Mouse (Mus musculus) induced T-regulatory cell, adult 2 months (primary cell): ENCODE results near the gene Mrpl49.

ENCODE experiments used
- DNase-seq: peaks from one replicate; pipeline ENCODE4 v3.0.0-alpha.2; 2012; ENCODE audit warnings: low read depth

Mrpl49 gene

DNA sequence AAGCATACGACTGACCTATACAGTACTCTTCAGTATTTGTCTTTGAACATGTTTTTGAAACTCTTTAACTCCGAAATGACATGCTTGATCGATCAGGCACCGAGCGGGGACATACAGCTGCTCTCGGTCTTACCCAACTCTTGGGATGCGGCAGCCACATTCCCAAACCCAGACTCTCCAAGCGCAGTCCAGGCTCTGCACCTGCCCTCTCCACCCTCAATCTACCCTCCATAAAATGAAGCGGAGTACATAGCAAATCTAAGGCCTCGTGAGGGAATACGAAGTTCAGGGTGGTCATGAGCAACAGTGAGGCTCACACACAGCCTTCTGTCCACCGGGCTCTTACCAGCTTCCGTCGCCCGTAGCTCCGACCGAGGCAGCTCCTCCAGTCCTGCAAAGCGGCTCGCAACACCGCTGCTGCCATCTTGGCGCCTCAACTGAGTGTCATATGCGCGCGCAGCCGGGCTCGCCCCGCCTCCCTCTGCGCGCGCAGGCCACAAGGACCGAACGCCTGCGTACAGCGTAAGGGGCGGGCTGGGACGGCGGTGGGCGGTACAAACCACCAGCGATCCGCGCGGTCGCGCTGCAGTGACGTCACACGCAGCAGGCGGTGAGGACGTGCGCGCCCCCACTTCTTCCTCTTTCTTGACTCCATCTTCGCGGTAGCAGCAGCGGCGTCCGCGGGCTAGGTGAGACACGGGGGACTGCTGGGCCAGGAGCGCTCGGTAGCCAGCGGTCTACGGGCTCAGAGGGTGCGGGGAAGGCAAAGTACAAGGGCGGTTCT, at the start of gene Mrpl49, which contains the start of gene Fau:
Gene Mrpl49 (minus strand): TSS at position 473 of the 784 bp plus-strand sequence.
Gene Fau (plus strand): TSS at position 532 of the 784 bp plus-strand sequence.
- DNase-seq: peak; percentile 98

DNA sequence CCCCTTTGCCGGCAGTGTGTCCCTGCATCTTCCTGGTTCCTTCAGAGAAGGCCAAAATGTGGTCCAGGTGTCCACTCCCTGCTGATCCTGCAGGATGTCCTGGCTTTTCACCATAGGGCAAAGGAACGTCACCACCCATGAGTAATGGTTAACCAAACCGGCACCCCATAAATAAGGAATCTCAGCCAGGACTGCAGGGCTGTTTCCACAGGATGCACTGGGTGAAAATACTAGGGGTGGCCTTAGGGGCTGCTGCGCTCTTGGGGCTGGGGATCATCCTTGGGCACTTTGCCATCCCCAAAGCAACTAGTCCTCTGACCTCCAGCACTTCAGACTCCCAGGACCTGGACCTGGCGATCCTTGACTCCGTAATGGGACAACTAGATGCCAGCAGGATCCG, 48.0 kb upstream of the Mrpl49 start, which contains the start of gene Naaladl1:
Gene Naaladl1 (plus strand): TSS at position 197 of the 400 bp plus-strand sequence.
- DNase-seq: no peak

DNA sequence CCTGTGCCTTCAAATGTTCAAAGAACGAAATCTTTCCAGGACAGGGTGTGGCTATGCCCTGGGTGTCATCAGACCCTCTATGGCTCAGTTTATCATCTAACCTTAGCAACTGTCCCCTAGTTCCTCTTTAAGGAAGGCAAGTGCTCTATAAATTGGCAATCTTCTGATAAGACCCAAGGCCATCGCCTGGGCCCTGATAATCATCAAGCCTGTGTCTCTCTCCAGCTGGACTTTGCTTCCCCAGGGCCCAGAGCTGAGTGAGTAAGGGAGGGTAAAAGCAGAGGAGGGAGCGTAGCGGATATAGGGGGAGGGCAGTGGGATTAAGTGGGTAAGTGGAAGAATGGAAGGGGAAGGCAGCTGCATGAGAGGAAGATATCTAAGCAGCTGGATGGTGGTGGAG, 46.9 kb upstream of the Mrpl49 start:
- no peak for DNase-seq

GRCm38 (mm10) chr19:6102169-6102853, 44.7 kb upstream of the Mrpl49 start:
- DNase-seq: no peak

- no peak for DNase-seq
These were observed 43.6 kb upstream of the Mrpl49 start for GRCm38 (mm10) chr19:6101186-6101585.

GRCm38 (mm10) chr19:6097847-6098246, 40.3 kb upstream of the Mrpl49 start:
- DNase-seq: no peak

GRCm38 (mm10) chr19:6094119-6094518, 36.5 kb upstream of the Mrpl49 start, which contains the start of gene AC131692.1:
TSS of gene AC131692.1 (plus strand) at chr19:6094419.
- DNase-seq: no peak

DNA sequence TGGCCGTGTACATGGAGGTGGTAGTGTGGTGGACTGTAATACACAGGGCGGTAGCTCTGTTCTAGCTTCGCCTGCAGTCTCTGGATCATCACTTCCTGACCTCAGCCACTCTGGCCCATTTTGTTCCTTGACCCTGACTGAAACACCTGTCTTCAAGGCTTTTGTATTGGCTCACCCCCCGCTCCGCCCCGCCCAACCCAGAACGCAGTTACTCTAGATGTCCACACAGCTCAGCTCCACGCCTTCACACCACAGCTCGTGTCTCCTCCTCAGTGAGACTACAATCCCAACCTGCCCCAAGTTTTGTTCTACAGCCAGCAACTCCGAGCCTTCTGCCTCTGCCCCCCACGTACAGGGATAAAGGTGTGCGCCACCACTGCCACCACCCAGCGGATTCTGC, 31.3 kb upstream of the Mrpl49 start:
- no peak for DNase-seq

DNA sequence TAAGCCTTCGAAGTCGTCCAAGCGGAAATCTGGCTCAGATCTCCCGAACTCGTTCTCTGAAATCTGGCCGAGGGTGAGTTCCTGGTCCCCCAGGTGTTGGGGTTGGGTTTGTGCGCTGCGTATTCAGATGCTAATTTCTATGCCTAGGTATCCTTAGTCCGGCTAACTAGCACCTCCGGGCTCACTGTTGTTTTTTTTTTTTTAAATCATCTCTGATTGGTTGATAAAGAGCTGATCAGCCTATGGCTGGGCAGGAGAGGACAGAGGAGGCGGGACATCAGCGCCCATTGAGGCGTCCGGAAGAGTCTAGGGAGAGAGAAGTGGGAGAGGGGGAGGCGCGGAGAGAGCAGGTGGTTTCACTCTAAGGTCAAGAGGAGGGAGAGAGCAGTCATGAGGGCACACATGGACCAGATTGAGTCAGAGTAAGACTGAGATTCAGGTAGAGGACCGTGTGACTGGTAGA, 27.9 kb upstream of the Mrpl49 start:
- peak; percentile 92 for DNase-seq

DNA sequence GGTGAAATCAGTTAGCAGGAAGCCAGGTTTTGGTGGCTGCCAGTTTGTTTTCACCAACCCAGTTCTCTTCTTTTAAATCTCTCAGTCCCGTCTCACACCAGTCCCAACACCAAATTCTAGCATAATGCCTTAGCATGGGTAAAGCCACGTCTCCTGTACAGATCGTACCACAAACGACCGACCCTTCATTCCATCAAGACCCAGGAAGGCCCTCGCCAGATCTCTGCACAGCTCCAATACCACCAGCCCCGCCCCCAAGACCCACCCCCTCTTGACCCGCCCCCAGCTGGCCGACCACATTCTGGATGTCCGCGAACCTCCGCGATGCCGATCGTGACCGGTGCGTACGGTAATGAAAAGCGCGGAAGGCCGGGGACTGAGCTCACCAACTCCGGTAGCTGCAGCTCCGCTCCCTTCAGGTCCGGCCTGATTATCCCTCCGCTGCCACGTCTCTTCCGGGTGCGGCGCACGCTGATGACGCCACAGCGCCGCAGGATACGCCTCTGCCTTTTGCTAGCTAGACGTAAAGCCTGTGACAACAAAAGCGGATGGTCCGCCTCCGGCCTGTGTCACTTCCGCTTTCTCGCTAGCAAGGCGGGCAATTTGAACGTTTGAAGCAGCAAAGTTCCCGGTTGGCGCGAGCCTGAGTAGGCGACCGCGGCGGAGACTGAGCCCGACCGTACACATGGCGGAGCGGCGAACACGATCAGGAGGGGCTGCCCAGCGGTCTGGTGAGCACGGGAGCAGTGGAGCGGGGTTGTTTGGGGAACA, 27.1 kb upstream of the Mrpl49 start, which contains the start of the genes Zfpl1 and Cdca5:
Gene Zfpl1 (minus strand): TSS at position 479 of the 771 bp plus-strand sequence.
Gene Cdca5 (plus strand): TSS at position 506 of the 771 bp plus-strand sequence.
- DNase-seq: peak; percentile 99

DNA sequence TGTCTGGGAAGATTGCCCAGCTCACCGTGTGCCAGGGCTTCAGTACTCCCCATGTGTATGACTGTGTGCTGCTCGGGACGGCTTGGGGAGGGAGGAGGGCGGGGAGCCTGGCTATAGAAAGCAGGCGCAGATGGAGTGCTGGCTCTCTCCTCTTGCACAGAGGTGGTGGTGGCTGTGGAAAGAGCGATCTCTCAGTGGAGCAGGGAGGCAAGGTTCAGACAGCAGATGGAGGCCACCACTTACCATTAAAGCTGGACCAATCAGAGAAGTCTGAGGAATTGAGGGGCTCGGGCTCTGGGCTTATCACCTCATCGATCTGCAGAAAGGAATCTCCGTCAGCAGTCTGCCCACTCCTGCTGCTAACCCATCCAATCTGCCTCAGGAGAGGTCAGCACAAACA, 24.6 kb upstream of the Mrpl49 start, which contains the start of gene Gm28374:
Gene Gm28374 (minus strand): TSS at position 101 of the 400 bp plus-strand sequence.
- no peak for DNase-seq

DNA sequence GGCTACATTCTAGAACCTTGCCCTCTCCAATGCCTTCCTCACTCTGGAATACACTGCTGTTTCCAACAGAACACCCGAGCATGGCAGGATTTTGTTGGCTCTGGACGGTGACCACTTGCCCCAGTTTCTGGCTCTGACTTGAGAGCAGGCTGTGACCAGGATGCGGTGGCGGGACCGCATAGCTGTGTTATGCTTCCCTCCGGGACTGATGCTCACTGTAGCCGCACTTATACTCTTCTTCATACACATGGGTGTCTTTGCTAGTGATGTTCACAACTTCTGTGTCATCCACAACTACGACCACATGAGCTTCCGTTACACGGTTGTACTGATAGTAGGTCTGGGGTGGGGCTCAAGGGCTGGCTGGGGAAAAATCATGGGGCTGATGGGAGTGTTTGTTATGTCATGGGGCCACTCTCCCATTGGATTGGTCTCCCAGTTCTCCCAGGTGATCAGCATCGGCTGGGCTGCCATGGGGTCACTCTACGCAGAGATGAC, 22.4 kb upstream of the Mrpl49 start, which contains the start of gene Tmem262:
Gene Tmem262 (plus strand): TSS at position 51 of the 498 bp plus-strand sequence.
- no peak for DNase-seq

DNA sequence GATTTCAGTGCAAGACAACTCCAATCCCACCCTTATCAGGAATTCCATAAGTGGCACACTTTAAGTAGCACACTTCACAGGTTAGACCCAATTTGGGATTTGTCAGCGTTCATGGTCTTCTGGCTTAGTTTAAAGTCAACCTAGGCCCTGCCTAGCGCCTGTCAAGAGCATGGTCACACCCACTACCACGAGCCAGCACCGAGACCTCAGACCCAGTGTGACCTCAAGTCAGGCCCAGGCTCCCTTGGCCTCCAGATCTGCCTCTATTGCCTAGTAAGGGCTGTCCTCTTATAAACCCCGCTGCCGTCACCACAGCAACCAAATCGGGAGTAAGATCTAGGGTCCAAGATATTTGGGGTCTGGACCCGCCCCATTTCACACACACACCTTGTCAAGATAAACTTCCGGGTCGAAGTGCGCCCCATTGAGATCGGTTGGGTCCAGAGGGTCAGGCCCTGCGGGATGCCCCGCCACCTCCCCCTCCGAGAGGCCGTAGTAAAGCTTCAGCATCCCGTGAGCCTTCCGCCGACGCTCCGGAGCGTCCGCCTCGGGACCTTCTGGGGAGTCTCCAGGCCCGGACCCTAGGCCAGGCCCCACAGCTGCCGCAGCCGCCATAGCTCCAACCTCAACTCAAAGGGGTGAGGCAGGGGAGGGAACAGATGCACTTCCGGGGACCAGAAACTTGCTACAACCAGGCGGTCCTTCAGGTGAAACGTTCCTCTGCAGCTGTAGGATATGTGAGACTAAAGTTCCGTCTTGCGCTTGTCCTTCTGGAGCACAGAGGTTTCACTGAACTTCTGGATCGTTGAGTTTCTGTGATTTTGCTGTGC, 19.2 kb upstream of the Mrpl49 start, which contains the start of gene Vps51:
Gene Vps51 (minus strand): TSS at position 668 of the 830 bp plus-strand sequence.
- peak; percentile 96 for DNase-seq

GRCm38 (mm10) chr19:6073889-6074288, 16.3 kb upstream of the Mrpl49 start:
- DNase-seq: no peak

- DNase-seq: no peak
These were observed 13.7 kb upstream of the Mrpl49 start for GRCm38 (mm10) chr19:6071261-6071660.

- DNase-seq: peak; percentile 53
These were observed 13.1 kb upstream of the Mrpl49 start for GRCm38 (mm10) chr19:6070571-6071250.

DNA sequence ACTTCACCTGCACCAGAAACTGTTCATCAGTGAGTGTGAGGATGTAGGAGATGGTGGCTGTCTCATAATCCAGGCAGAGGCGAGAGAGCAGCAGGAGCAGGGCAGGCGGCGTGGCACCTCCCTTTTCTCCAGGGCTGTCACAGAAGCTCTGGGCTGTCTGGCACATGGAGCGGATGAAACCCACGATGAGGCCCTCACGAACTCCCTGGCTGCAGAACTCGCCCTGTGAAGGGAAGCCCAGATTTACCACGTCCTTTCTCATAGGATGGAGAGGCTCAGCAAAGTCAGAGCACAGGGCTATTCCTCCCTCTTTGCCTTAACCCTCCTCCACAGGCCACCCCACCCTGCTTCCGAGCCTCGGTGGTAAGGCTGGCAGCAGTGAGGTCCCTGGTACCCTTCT, 12.3 kb upstream of the Mrpl49 start:
- DNase-seq: no peak

- peak; percentile 46 for DNase-seq
These were observed 11.4 kb upstream of the Mrpl49 start for GRCm38 (mm10) chr19:6068951-6069350.

- peak; percentile 92 for DNase-seq
These were observed 10.3 kb upstream of the Mrpl49 start, which contains the start of gene Tm7sf2 for GRCm38 (mm10) chr19:6067724-6068415. TSS of gene Tm7sf2 (minus strand) at chr19:6068373.
